15 mouse cellular contexts compared by ENCODE assay signal in genomic region chr3:99255411-99256365, GRCm38 (mm10). TPM values are rescaled to one million over a fixed set of nuclear protein-coding genes. Genes with fewer than 3 reads are reported as not detected.
A peak's percentile ranks its signal among the peaks of the same experiment; 100 is the strongest.
DNase-seq lines count a peak whose midpoint lies in the region; ATAC-seq and TF ChIP-seq lines count a peak whose summit lies in the region.
"Had no signal": no experiment of that assay in that cellular context is flagged by ENCODE, and none has a peak within 500 bp of the region (broad histone marks: within the 10 kb centered on the region; RNA-seq: fewer than 3 reads in every experiment).

No protein-coding gene starts in this region.

- no peak overlapping the region for H3K4me3 ChIP-seq in intestine, embryonic 14.5 days (ENCODE audit: low read depth, low read length)
- H3K4me3 ChIP-seq in intestine, embryonic 15.5 days (replicated peaks): no peak overlapping the region
- H3K4me3 ChIP-seq in embryonic facial prominence, embryonic 11.5 days (ENCODE audit: low read depth, low read length): peak overlapping the region; percentile 50
- peak overlapping the region; percentile 80 for H3K4me3 ChIP-seq in limb, embryonic 14.5 days (replicated peaks; ENCODE audit: low read length)
- H3K4me3 ChIP-seq: heart, embryonic 15.5 days; liver, embryonic 12.5 days had no signal

- H3K9ac ChIP-seq in intestine, embryonic 14.5 days (ENCODE audit: low read length): no peak overlapping the region
- H3K9ac ChIP-seq in intestine, embryonic 15.5 days: no peak overlapping the region
- no peak overlapping the region; the same call in 1 of the 2 replicates for H3K9ac ChIP-seq in embryonic facial prominence, embryonic 11.5 days (replicated peaks; ENCODE audit: low read length)
- peak overlapping the region; percentile 98 for H3K9ac ChIP-seq in limb, embryonic 14.5 days (ENCODE audit: low read depth, low read length, severe bottlenecking)
- H3K9ac ChIP-seq: heart, embryonic 15.5 days; liver, embryonic 12.5 days had no signal

- no peak overlapping the region for H3K4me2 ChIP-seq in intestine, embryonic 14.5 days (ENCODE audit: low read length)
- H3K4me2 ChIP-seq in intestine, embryonic 15.5 days (replicated peaks): no peak overlapping the region
- peak overlapping the region; percentile 11; the same call in 1 of the 2 replicates for H3K4me2 ChIP-seq in embryonic facial prominence, embryonic 11.5 days (ENCODE audit: low read depth, low read length)
- H3K4me2 ChIP-seq in limb, embryonic 14.5 days (replicated peaks; ENCODE audit: low read depth, low read length, severe bottlenecking): peak overlapping the region; percentile 72
- H3K4me2 ChIP-seq: heart, embryonic 15.5 days; liver, embryonic 12.5 days had no signal

- ATAC-seq in intestine, embryonic 14.5 days (replicated peaks; ENCODE audit: low FRiP score, low TSS enrichment, low read depth): no peak
- ATAC-seq in intestine, embryonic 15.5 days: no peak
- ATAC-seq in embryonic facial prominence, embryonic 11.5 days (replicated peaks; ENCODE audit: insufficient number of reproducible peaks, low FRiP score, low TSS enrichment, low read depth): no peak
- no peak for ATAC-seq in limb, embryonic 14.5 days (ENCODE audit: low FRiP score, low read depth)
- ATAC-seq: inflammation-experienced regulatory T-cells, adult 6 months; liver, embryonic 12.5 days had no signal

- H3K27ac ChIP-seq in intestine, embryonic 14.5 days (ENCODE audit: low read depth): no peak overlapping the region
- H3K27ac ChIP-seq in intestine, embryonic 15.5 days: no peak overlapping the region
- no peak overlapping the region for H3K27ac ChIP-seq in embryonic facial prominence, embryonic 11.5 days (replicated peaks; ENCODE audit: low read depth, low read length)
- peak overlapping the region; percentile 98 for H3K27ac ChIP-seq in limb, embryonic 14.5 days (replicated peaks; ENCODE audit: low read depth, low read length)
- H3K27ac ChIP-seq: heart, embryonic 15.5 days; liver, embryonic 12.5 days had no signal

- H3K9me3 ChIP-seq in intestine, embryonic 14.5 days (ENCODE audit: control insufficient read depth, low read length): no peaks in the 10 kb centered on the region
- no peaks in the 10 kb centered on the region for H3K9me3 ChIP-seq in intestine, embryonic 15.5 days
- no peaks in the 10 kb centered on the region for H3K9me3 ChIP-seq in embryonic facial prominence, embryonic 11.5 days (replicated peaks; ENCODE audit: control insufficient read depth, low read length)
- no peaks in the 10 kb centered on the region for H3K9me3 ChIP-seq in limb, embryonic 14.5 days (ENCODE audit: control insufficient read depth, low read length)
- H3K9me3 ChIP-seq: heart, embryonic 15.5 days; liver, embryonic 12.5 days had no signal

- H3K4me1 ChIP-seq in intestine, embryonic 14.5 days (replicated peaks; ENCODE audit: control insufficient read depth, insufficient read depth, low read length): peaks cover 7% of the 10 kb centered on the region; the same call in 1 of the 2 replicates
- peaks cover 11% of the 10 kb centered on the region for H3K4me1 ChIP-seq in intestine, embryonic 15.5 days (replicated peaks)
- no peaks in the 10 kb centered on the region; the same call in 1 of the 2 replicates for H3K4me1 ChIP-seq in embryonic facial prominence, embryonic 11.5 days (ENCODE audit: control insufficient read depth, insufficient read depth, low read length)
- peaks cover 23% of the 10 kb centered on the region for H3K4me1 ChIP-seq in limb, embryonic 14.5 days (ENCODE audit: control insufficient read depth, insufficient read depth, low read length)

- 5% methylated on average over 11 of the region's 11 CpGs for WGBS in intestine, embryonic 14.5 days
- WGBS in intestine, embryonic 15.5 days: 8% methylated on average over 11 of the region's 11 CpGs
- 3% methylated on average over 11 of the region's 11 CpGs for WGBS in embryonic facial prominence, embryonic 11.5 days
- 11% methylated on average over 11 of the region's 11 CpGs for WGBS in limb, embryonic 14.5 days

- no peak for TF ChIP-seq POLR2A in limb, embryonic 14.5 days (IDR thresholded peaks at IDR 0.05; ENCODE audit: borderline replicate concordance, extremely low read depth, insufficient read depth, insufficient read length)

- DNase-seq in intestine, embryonic 14.5 days (ENCODE audit: low spot score): peak; percentile 60
- peak; percentile 12 for DNase-seq in adipocyte (ENCODE audit: low spot score)
- DNase-seq in embryonic facial prominence, embryonic 11.5 days (ENCODE audit: low spot score): no peak
- DNase-seq in limb, embryonic 14.5 days (ENCODE audit: low spot score): no peak
- no peak for DNase-seq in right cerebral cortex, postnatal 4 days
- no peak for DNase-seq in adrenal gland, adult 2 months
- DNase-seq: adrenal gland, postnatal 10 days; kidney, postnatal 14 days; lung, postnatal 14 days; spleen, adult 18-20 months had no signal

- no peaks in the 10 kb centered on the region for H3K36me3 ChIP-seq in intestine, embryonic 14.5 days (ENCODE audit: control insufficient read depth, insufficient read depth, low read length)
- H3K36me3 ChIP-seq in intestine, embryonic 15.5 days: no peaks in the 10 kb centered on the region
- H3K36me3 ChIP-seq in embryonic facial prominence, embryonic 11.5 days (replicated peaks; ENCODE audit: control insufficient read depth, insufficient read depth, low read depth, low read length): no peaks in the 10 kb centered on the region
- peaks cover 19% of the 10 kb centered on the region for H3K36me3 ChIP-seq in limb, embryonic 14.5 days (ENCODE audit: control insufficient read depth, insufficient read depth, low read length)
- H3K36me3 ChIP-seq: heart, embryonic 15.5 days; liver, embryonic 12.5 days had no signal

- peaks cover 99% of the 10 kb centered on the region for H3K27me3 ChIP-seq in intestine, embryonic 14.5 days (replicated peaks; ENCODE audit: control insufficient read depth, insufficient read depth, low read length)
- peaks cover 87% of the 10 kb centered on the region for H3K27me3 ChIP-seq in intestine, embryonic 15.5 days (replicated peaks)
- peaks cover 56% of the 10 kb centered on the region for H3K27me3 ChIP-seq in embryonic facial prominence, embryonic 11.5 days (ENCODE audit: control insufficient read depth, insufficient read depth, low read length)
- peaks cover 17% of the 10 kb centered on the region for H3K27me3 ChIP-seq in limb, embryonic 14.5 days (ENCODE audit: control insufficient read depth, insufficient read depth, low read length)
- H3K27me3 ChIP-seq: CH12.LX had no signal

RNA-seq across cellular contexts. Expression of gene Tbx15, which starts 15.5 kb away (rescaled TPM):
- 0.12 TPM in 1 of 2 replicates, not detected in the other for polyA plus RNA-seq in intestine, embryonic 14.5 days (2014; fragmentation: Nextera tagmentation; extraction: Ambion mirVana)
- 0.04 TPM in 2 replicates for polyA plus RNA-seq in intestine, embryonic 15.5 days (2015; fragmentation: Nextera tagmentation; extraction: Ambion mirVana)
- polyA plus RNA-seq in embryonic facial prominence, embryonic 11.5 days (2014; fragmentation: Nextera tagmentation; extraction: Ambion mirVana): 7.1 and 8.3 TPM in 2 replicates
- polyA plus RNA-seq in limb, embryonic 14.5 days (2012; rRNA removed): 66.6 and 76.3 TPM in 2 replicates
- polyA plus RNA-seq in limb, embryonic 14.5 days (2014; fragmentation: Nextera tagmentation; extraction: Ambion mirVana): 25.5 and 26.6 TPM in 2 replicates
- total RNA-seq in adrenal gland, adult 2 months (2021): under 1 TPM in 1 of 2 experiments, not detected in 1; 0.24 TPM
- polyA plus RNA-seq in adrenal gland, adult 2 months (2012; rRNA removed): 0.08 and 0.10 TPM in 2 replicates
- polyA plus RNA-seq: inflammation-experienced regulatory T-cells, adult 6 months; liver, embryonic 12.5 days had no signal

Comparison
In these comparisons a context has a peak if more than half of its experiments do, and no peak if none do; other contexts are left out.
1. DNase-seq: peak in intestine, embryonic 14.5 days (single experiment) and adipocyte (single experiment); none in embryonic facial prominence, embryonic 11.5 days (single experiment), limb, embryonic 14.5 days (single experiment), right cerebral cortex, postnatal 4 days (single experiment) and adrenal gland, adult 2 months (single experiment).
2. H3K4me2 ChIP-seq: peak in embryonic facial prominence, embryonic 11.5 days (single experiment) and limb, embryonic 14.5 days (single experiment); none in intestine, embryonic 14.5 days (single experiment) and intestine, embryonic 15.5 days (single experiment).
3. H3K4me3 ChIP-seq: peak in embryonic facial prominence, embryonic 11.5 days (single experiment) and limb, embryonic 14.5 days (single experiment); none in intestine, embryonic 14.5 days (single experiment) and intestine, embryonic 15.5 days (single experiment).